Mouse (Mus musculus): ENCODE measurements around the gene Atp2b4. TPM values are rescaled to one million over a fixed set of nuclear protein-coding genes. Genes with fewer than 3 reads are reported as not detected.

The Atp2b4 gene
- total and polyA plus RNA-seq, 3 experiments: 18.8 to 21.1 TPM; not detected in 1

- Histone ChIP-seq H3K9ac (ENCODE audit: control insufficient read depth, low read depth, low read length, poor library complexity, severe bottlenecking) (peak within 1 kb of the TSS; percentile 100), H3K9me3 (replicated peaks; ENCODE audit: insufficient read depth, low read length) (no peaks in the 10 kb centered on the region), H3K27ac (ENCODE audit: control insufficient read depth, low read depth, low read length) (peak within 1 kb of the TSS; percentile 92), H3K36me3 (ENCODE audit: control insufficient read depth in 1 of 2, insufficient read depth in 2 of 2, low read length in 2 of 2) (peaks cover 5 to 37% of the 10 kb centered on the region in 2 experiments; a peak in 3 of 4 replicates), H3K79me2 (ENCODE audit: control insufficient read depth, insufficient read depth, low read length, poor library complexity) (peaks cover 43% of the 10 kb centered on the region), H3K27me3 (ENCODE audit: control insufficient read depth in 1 of 2, insufficient read depth in 2 of 2, low read length in 2 of 2) (no peaks in the 10 kb centered on the region), H3K4me1 (ENCODE audit: control insufficient read depth in 1 of 2, insufficient read depth in 2 of 2, low read length in 2 of 2) (peaks cover 3 to 22% of the 10 kb centered on the region in 2 experiments; a peak in 3 of 4 replicates), H3K4me3 (ENCODE audit: control insufficient read depth in 1 of 2, insufficient read depth in 1 of 2, low read depth in 2 of 2, low read length in 2 of 2) (peak within 1 kb of the TSS; percentile 88 to 100)
- DNase-seq (ENCODE audit: low read depth, low spot score): peak; percentile 67
- TF ChIP-seq TBP (IDR thresholded peaks at IDR 0.05; ENCODE audit: low read depth, low read length): no peak
- peak; percentile 59; the same call in 1 of the 2 replicates for TF ChIP-seq ELF1 (IDR thresholded peaks at IDR 0.05; ENCODE audit: low read depth, low read length)
These were observed 140.2 kb downstream of the Atp2b4 start, which contains the start of gene Zbed6 for GRCm38 (mm10) chr1:133660466-133661202. Zbed6 (minus strand) TSS chr1:133660885.

GRCm38 (mm10) chr1:133658878-133659277 lies 142.0 kb downstream of the Atp2b4 start:
- Histone ChIP-seq H3K79me2 (ENCODE audit: control insufficient read depth, insufficient read depth, low read length, poor library complexity) (peaks cover 51% of the 10 kb centered on the region), H3K9ac (ENCODE audit: control insufficient read depth, low read depth, low read length, poor library complexity, severe bottlenecking) (no peak overlapping the region), H3K4me3 (ENCODE audit: control insufficient read depth in 1 of 2, insufficient read depth in 1 of 2, low read depth in 2 of 2, low read length in 2 of 2) (no peak overlapping the region), H3K27ac (ENCODE audit: control insufficient read depth, low read depth, low read length) (no peak overlapping the region), H3K4me1 (ENCODE audit: control insufficient read depth in 1 of 2, insufficient read depth in 2 of 2, low read length in 2 of 2) (peaks cover 3 to 24% of the 10 kb centered on the region in 2 experiments), H3K36me3 (ENCODE audit: control insufficient read depth in 1 of 2, insufficient read depth in 2 of 2, low read length in 2 of 2) (peaks cover 8 to 38% of the 10 kb centered on the region in 2 experiments), H3K9me3 (replicated peaks; ENCODE audit: insufficient read depth, low read length) (no peaks in the 10 kb centered on the region), H3K27me3 (ENCODE audit: control insufficient read depth in 1 of 2, insufficient read depth in 2 of 2, low read length in 2 of 2) (no peaks in the 10 kb centered on the region)
- no peak for DNase-seq (ENCODE audit: low read depth, low spot score)
- TF ChIP-seq RCOR1 (IDR thresholded peaks at IDR 0.05; ENCODE audit: low read depth, low read length) (no peak), MYC (IDR thresholded peaks at IDR 0.05; ENCODE audit: low read depth, low read length) (no peak), ZKSCAN1 (IDR thresholded peaks at IDR 0.05; ENCODE audit: low read depth, low read length) (no peak), MEF2A (IDR thresholded peaks at IDR 0.05; ENCODE audit: extremely low read depth, insufficient replicate concordance, low read depth, low read length, poor library complexity, severe bottlenecking) (no peak), ELF1 (IDR thresholded peaks at IDR 0.05; ENCODE audit: low read depth, low read length) (no peak)

GRCm38 (mm10) chr1:133656811-133657210 lies 144.0 kb downstream of the Atp2b4 start:
- TF ChIP-seq HCFC1 (IDR thresholded peaks at IDR 0.05; ENCODE audit: low read depth, low read length) (no peak), MXI1 (IDR thresholded peaks at IDR 0.05; ENCODE audit: low read depth, low read length) (no peak), EP300 (IDR thresholded peaks at IDR 0.05; ENCODE audit: low read depth in 1 of 2, low read length in 2 of 2) (no peak), ETS1 (IDR thresholded peaks at IDR 0.05; ENCODE audit: low read depth, low read length) (no peak), ELF1 (IDR thresholded peaks at IDR 0.05; ENCODE audit: low read depth, low read length) (no peak), CHD1 (IDR thresholded peaks at IDR 0.05; ENCODE audit: low read depth, low read length) (no peak), POLR2AphosphoS5 (IDR thresholded peaks at IDR 0.05; ENCODE audit: borderline replicate concordance, low read depth, low read length) (no peak), MYB (IDR thresholded peaks at IDR 0.05; ENCODE audit: low read depth, low read length) (no peak), MAZ (IDR thresholded peaks at IDR 0.05; ENCODE audit: low read depth, low read length) (no peak), NELFE (IDR thresholded peaks at IDR 0.05; ENCODE audit: low read depth, low read length) (no peak), CHD2 (IDR thresholded peaks at IDR 0.05; ENCODE audit: low read length) (no peak), MAFK (IDR thresholded peaks at IDR 0.05; ENCODE audit: borderline replicate concordance, low read depth, low read length) (no peak), POLR2A (IDR thresholded peaks at IDR 0.05; ENCODE audit: control insufficient read depth in 1 of 2, insufficient read depth in 1 of 2, low read depth in 1 of 2, low read length in 2 of 2, poor library complexity in 1 of 2) (no peak), USF2 (IDR thresholded peaks at IDR 0.05; ENCODE audit: borderline replicate concordance in 1 of 2, insufficient read depth in 1 of 2, low read depth in 1 of 2, low read length in 2 of 2) (no peak), GABPA (IDR thresholded peaks at IDR 0.05; ENCODE audit: low read depth, low read length) (no peak), TCF12 (IDR thresholded peaks at IDR 0.05; ENCODE audit: low read depth, low read length) (no peak), E2F4 (IDR thresholded peaks at IDR 0.05; ENCODE audit: borderline replicate concordance, low read depth, low read length) (no peak), BHLHE40 (IDR thresholded peaks at IDR 0.05; ENCODE audit: borderline replicate concordance, low read depth, low read length) (no peak)
- Histone ChIP-seq H3K79me2 (ENCODE audit: control insufficient read depth, insufficient read depth, low read length, poor library complexity) (peaks cover 55% of the 10 kb centered on the region), H3K36me3 (ENCODE audit: control insufficient read depth in 1 of 2, insufficient read depth in 2 of 2, low read length in 2 of 2) (peaks cover 17 to 47% of the 10 kb centered on the region in 2 experiments), H3K4me1 (ENCODE audit: control insufficient read depth in 1 of 2, insufficient read depth in 2 of 2, low read length in 2 of 2) (peaks cover 12 to 24% of the 10 kb centered on the region in 2 experiments), H3K27ac (ENCODE audit: control insufficient read depth, low read depth, low read length) (no peak overlapping the region), H3K27me3 (ENCODE audit: control insufficient read depth in 1 of 2, insufficient read depth in 2 of 2, low read length in 2 of 2) (no peaks in the 10 kb centered on the region), H3K9ac (ENCODE audit: control insufficient read depth, low read depth, low read length, poor library complexity, severe bottlenecking) (no peak overlapping the region), H3K4me3 (ENCODE audit: control insufficient read depth in 1 of 2, insufficient read depth in 1 of 2, low read depth in 2 of 2, low read length in 2 of 2) (no peak overlapping the region), H3K9me3 (replicated peaks; ENCODE audit: insufficient read depth, low read length) (no peaks in the 10 kb centered on the region)
- DNase-seq (ENCODE audit: low read depth, low spot score): no peak

Data from MEL (cell line).